Mouse (Mus musculus) forebrain, embryonic 15.5 days (tissue): ENCODE results near the gene Serpini1. TPM values are rescaled to one million over a fixed set of nuclear protein-coding genes. Genes with fewer than 3 reads are reported as not detected.
"Not testable (repeated sequence)": the region's sequence is repeated elsewhere in the genome, so short reads cannot be mapped to it uniquely, and the experiment has no call there.

ENCODE experiments used
- ATAC-seq: fragments of 200-750 bp; cut with Nextera tagmentation; replicated peaks from 2 replicates; pipeline ENCODE4 v1.8.0; 2017; ENCODE audit warnings: mild to moderate bottlenecking, moderate TSS enrichment, moderate library complexity
- H3K27ac ChIP-seq: fragments of 300-500 bp; sonication (generic); replicated peaks from 2 replicates; pipeline ENCODE4 v1.5.1; 2015; ENCODE audit warnings: mild to moderate bottlenecking, inconsistent platforms
- H3K27me3 ChIP-seq: fragments of 300-500 bp; sonication (generic); 2 replicates; pipeline ENCODE4 v1.6.1; 2015; ENCODE audit warnings: inconsistent platforms
- H3K36me3 ChIP-seq: fragments of 300-500 bp; sonication (generic); 2 replicates; pipeline ENCODE4 v1.6.1; 2015; ENCODE audit warnings: mild to moderate bottlenecking, inconsistent platforms
- H3K4me1 ChIP-seq: fragments of 300-500 bp; sonication (generic); 2 replicates; pipeline ENCODE4 v1.6.1; 2015; ENCODE audit warnings: inconsistent platforms
- H3K4me2 ChIP-seq: fragments of 300-500 bp; sonication (generic); replicated peaks from 2 replicates; pipeline ENCODE4 v1.6.1; 2015; ENCODE audit warnings: mild to moderate bottlenecking, inconsistent platforms
- H3K4me3 ChIP-seq: fragments of 300-500 bp; sonication (generic); 2 replicates; pipeline ENCODE4 v1.5.1; 2015; ENCODE audit warnings: mild to moderate bottlenecking, inconsistent platforms
- H3K9ac ChIP-seq: fragments of 300-500 bp; sonication (generic); replicated peaks from 2 replicates; pipeline ENCODE4 v1.6.1; 2015; ENCODE audit warnings: mild to moderate bottlenecking, inconsistent platforms
- H3K9me3 ChIP-seq: fragments of 300-500 bp; sonication (generic); 2 replicates; pipeline ENCODE4 v1.6.1; 2016; ENCODE audit warnings: inconsistent platforms
- WGBS: fragments of 180-500 bp; shearing (Covaris S2); methylation state at CpG from one replicate; pipeline ENCODE4 v1.1.7; 2015; ENCODE audit warnings: mixed read lengths; 5-methylcytosine and 5-hydroxymethylcytosine counted together
- polyA plus RNA-seq: library from polyadenylated mRNA; unstranded; fragments of >200 nt; fragmentation: Nextera tagmentation; extraction: Ambion mirVana; gene quantifications from 2 replicates; pipeline ENCODE4 v1.2.1, GENCODE M21; 2015

Gene Serpini1
- polyA plus RNA-seq, 1 experiment from 2014 or later, result 120 TPM

- no peak for ATAC-seq
- H3K4me3 ChIP-seq, result no peak overlapping the region
- H3K27me3 ChIP-seq, result no peaks in the 10 kb centered on the region
- no peaks in the 10 kb centered on the region for H3K36me3 ChIP-seq
- H3K27ac ChIP-seq, result no peak overlapping the region
- no peak overlapping the region for H3K4me2 ChIP-seq
- no peaks in the 10 kb centered on the region for H3K9me3 ChIP-seq
- H3K4me1 ChIP-seq, result no peaks in the 10 kb centered on the region
- H3K9ac ChIP-seq, result no peak overlapping the region
- WGBS, result 86% methylated on average over 1 of the region's 1 CpGs
Observed at GRCm38 (mm10) chr3:75648226-75648625, 90.9 kb downstream of the Serpini1 start.

DNA sequence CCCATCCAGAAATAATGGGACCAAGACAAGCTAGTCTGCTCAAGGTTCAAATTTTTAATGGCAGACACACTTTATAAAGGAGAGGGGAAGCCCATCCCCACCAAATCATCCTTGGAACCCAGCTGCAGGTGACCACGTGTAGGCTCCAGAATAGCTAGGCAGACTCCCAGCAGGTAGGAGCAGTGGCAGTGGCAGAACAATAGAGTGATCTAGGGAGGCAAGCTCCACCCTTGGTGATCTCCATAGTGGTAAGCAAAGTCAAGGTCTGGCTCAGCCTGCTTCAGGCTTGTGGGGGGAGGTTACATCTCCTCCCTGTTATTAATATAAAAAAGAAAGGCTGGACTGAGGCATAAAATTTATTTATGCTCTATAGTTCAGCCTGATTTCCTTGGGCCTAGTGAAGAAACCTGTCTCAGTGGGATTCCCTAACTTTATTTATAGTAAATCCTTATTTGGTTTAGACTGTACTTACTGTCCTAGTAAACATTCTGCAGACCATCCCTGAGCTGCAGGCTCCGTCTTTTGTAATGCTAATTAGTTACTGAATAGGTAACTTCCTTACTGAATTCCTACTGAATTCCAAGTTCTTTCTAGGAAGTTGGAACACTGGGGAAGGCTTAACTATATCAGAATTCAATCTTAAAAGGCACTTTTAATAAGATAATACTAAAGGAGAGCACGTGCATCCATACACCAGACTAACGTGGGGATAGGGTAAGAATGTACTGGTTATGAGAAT is 93.2 kb downstream of the Serpini1 start:
- not testable (repeated sequence) for H3K27me3 ChIP-seq, ATAC-seq, H3K4me3 ChIP-seq, H3K9ac ChIP-seq, H3K4me2 ChIP-seq, H3K27ac ChIP-seq, H3K9me3 ChIP-seq, H3K36me3 ChIP-seq, H3K4me1 ChIP-seq
- 46% methylated on average over 4 of the region's 4 CpGs for WGBS

GRCm38 (mm10) chr3:75651603-75652115 is 94.3 kb downstream of the Serpini1 start:
- no peaks in the 10 kb centered on the region for H3K4me1 ChIP-seq
- no peaks in the 10 kb centered on the region for H3K36me3 ChIP-seq
- no peak overlapping the region for H3K4me2 ChIP-seq
- H3K9ac ChIP-seq, result no peak overlapping the region
- H3K27ac ChIP-seq, result no peak overlapping the region
- no peaks in the 10 kb centered on the region for H3K9me3 ChIP-seq
- no peaks in the 10 kb centered on the region for H3K27me3 ChIP-seq
- no peak overlapping the region for H3K4me3 ChIP-seq
- WGBS, result 73% methylated on average over 2 of the region's 2 CpGs
- ATAC-seq, result no peak

DNA sequence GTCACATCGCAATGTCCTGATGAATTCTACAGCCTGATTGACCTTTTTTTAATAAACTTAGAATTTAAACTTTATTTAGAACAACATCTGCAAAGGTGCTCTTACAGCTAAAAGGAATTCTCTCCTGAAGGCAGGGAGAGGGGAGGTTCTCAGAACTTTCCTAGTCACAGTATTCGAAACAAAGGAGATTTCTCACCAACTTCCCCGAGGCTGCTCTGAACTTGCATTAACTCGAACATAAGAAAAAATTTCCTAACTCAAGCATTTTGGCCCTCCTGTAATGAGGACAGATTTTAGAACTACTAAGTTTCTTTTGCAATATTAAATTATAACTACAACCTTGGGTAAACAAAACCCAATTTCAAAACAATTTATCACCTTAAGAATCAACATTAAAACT is 96.6 kb downstream of the Serpini1 start:
- ATAC-seq, H3K4me1 ChIP-seq, H3K36me3 ChIP-seq, H3K4me3 ChIP-seq, H3K4me2 ChIP-seq, H3K27ac ChIP-seq, H3K27me3 ChIP-seq, H3K9me3 ChIP-seq, H3K9ac ChIP-seq: not testable (repeated sequence)
- WGBS, result 65% methylated on average over 4 of the region's 4 CpGs

DNA sequence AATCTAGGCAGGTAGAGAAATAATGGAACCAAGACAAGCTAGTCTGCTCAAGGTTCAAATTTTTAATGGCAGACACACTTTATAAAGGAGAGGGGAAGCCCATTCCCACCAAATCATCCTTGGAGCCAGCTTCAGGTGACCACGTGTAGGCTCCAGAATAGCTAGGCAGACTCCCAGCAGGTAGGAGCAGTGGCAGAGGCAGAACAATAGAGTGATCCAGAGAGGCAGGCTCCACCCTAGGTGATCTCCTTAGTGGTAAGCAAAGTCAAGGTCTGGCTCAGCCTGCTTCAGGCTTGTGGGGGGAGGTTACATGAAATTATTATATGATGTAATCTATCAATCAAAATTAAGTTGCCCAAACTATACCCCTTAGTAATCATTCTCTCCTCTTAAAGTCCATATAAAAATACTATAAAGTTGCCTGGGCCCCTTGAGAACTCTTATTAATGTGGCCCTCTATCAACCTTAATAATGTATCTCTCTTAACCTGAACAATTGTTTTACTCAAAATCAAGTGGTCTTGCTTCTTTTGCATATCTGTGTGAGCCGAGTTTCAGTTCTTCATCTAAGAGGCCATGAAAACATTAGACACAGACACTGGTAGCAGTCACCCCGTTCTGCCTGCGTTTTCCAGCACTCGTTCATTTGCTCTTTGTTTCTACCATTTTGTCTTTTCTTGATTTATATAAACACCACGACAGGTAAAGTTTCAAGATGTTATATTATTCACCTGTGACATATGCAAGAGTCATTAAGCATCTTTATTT is 98.4 kb downstream of the Serpini1 start:
- Histone ChIP-seq H3K4me2 (no peak overlapping the region), H3K9ac (no peak overlapping the region), H3K36me3 (no peaks in the 10 kb centered on the region), H3K4me1 (no peaks in the 10 kb centered on the region), H3K27ac (no peak overlapping the region), H3K27me3 (no peaks in the 10 kb centered on the region), H3K4me3 (no peak overlapping the region), H3K9me3 (no peaks in the 10 kb centered on the region)
- WGBS, result 78% methylated on average over 6 of the region's 6 CpGs
- ATAC-seq, result no peak

DNA sequence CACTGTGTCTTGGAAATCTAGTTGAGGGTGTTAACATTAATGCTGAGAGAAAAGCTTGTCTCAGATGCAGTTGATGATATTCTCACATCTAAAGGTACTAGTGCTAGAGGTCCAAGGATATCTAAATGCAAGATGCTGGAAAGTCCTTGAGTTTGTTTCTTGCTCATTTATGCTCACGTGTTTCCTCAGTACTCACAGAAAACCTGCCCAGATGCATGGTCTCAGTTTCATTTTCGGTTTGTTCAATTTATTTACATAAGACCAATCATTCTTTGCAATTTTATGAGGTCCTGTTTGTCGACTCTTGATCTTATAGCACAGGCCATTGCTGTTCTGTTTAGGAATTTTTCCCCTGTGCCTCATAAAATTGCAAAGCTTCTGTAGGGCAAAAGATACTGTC is 109.6 kb downstream of the Serpini1 start:
- 88% methylated on average over 3 of the region's 3 CpGs for WGBS
- H3K36me3 ChIP-seq, result no peaks in the 10 kb centered on the region
- H3K4me3 ChIP-seq, result no peak overlapping the region
- no peak overlapping the region for H3K9ac ChIP-seq
- H3K4me2 ChIP-seq, result no peak overlapping the region
- ATAC-seq, result no peak
- no peaks in the 10 kb centered on the region for H3K4me1 ChIP-seq
- no peak overlapping the region for H3K27ac ChIP-seq
- no peaks in the 10 kb centered on the region for H3K27me3 ChIP-seq
- H3K9me3 ChIP-seq, result no peaks in the 10 kb centered on the region

GRCm38 (mm10) chr3:75670425-75670824 is 113.1 kb downstream of the Serpini1 start:
- H3K9ac ChIP-seq, result no peak overlapping the region
- no peaks in the 10 kb centered on the region for H3K36me3 ChIP-seq
- no peak overlapping the region for H3K27ac ChIP-seq
- H3K27me3 ChIP-seq, result no peaks in the 10 kb centered on the region
- H3K9me3 ChIP-seq, result no peaks in the 10 kb centered on the region
- no peak overlapping the region for H3K4me3 ChIP-seq
- no peak for ATAC-seq
- 64% methylated on average over 1 of the region's 1 CpGs for WGBS
- no peak overlapping the region for H3K4me2 ChIP-seq
- H3K4me1 ChIP-seq, result no peaks in the 10 kb centered on the region

GRCm38 (mm10) chr3:75682881-75683280 is 125.5 kb downstream of the Serpini1 start:
- no peak for ATAC-seq
- Histone ChIP-seq H3K9ac (no peak overlapping the region), H3K4me1 (no peaks in the 10 kb centered on the region), H3K27ac (no peak overlapping the region), H3K36me3 (no peaks in the 10 kb centered on the region), H3K9me3 (no peaks in the 10 kb centered on the region), H3K4me3 (no peak overlapping the region), H3K4me2 (no peak overlapping the region), H3K27me3 (no peaks in the 10 kb centered on the region)

GRCm38 (mm10) chr3:75686775-75687174 is 129.4 kb downstream of the Serpini1 start:
- Histone ChIP-seq H3K36me3 (no peaks in the 10 kb centered on the region), H3K27me3 (no peaks in the 10 kb centered on the region), H3K27ac (no peak overlapping the region), H3K9me3 (no peaks in the 10 kb centered on the region), H3K4me2 (no peak overlapping the region), H3K4me3 (no peak overlapping the region), H3K9ac (no peak overlapping the region), H3K4me1 (no peaks in the 10 kb centered on the region)
- 91% methylated on average over 2 of the region's 2 CpGs for WGBS
- ATAC-seq, result no peak

- no peak overlapping the region for H3K27ac ChIP-seq
- no peaks in the 10 kb centered on the region for H3K27me3 ChIP-seq
- H3K9ac ChIP-seq, result no peak overlapping the region
- no peaks in the 10 kb centered on the region for H3K36me3 ChIP-seq
- H3K4me3 ChIP-seq, result no peak overlapping the region
- 74% methylated on average over 3 of the region's 3 CpGs for WGBS
- ATAC-seq, result no peak
- H3K9me3 ChIP-seq, result no peaks in the 10 kb centered on the region
- H3K4me2 ChIP-seq, result no peak overlapping the region
- no peaks in the 10 kb centered on the region for H3K4me1 ChIP-seq
Observed at GRCm38 (mm10) chr3:75687187-75687825, 130.0 kb downstream of the Serpini1 start.

DNA sequence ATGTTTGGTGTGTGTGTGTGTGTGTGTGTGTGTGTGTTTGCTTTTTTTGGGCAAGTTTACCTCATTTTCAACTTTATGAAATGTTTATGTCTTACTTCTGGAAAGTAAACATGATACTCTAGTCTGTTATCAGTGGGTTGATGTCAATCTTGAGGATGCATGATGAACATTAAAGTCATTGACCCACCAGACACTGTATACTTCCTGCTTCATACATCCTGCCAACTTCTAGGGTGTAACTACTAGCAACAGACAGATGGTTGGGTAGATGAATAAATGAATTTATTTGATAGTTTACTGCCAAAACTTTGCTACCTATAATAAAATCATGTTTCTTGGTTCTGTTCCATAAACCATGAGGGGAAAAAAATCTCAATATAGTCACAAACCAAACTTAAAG is 133.0 kb downstream of the Serpini1 start:
- Histone ChIP-seq H3K4me2 (no peak overlapping the region), H3K27ac (no peak overlapping the region), H3K27me3 (no peaks in the 10 kb centered on the region), H3K9ac (no peak overlapping the region), H3K9me3 (no peaks in the 10 kb centered on the region), H3K36me3 (no peaks in the 10 kb centered on the region), H3K4me1 (no peaks in the 10 kb centered on the region), H3K4me3 (no peak overlapping the region)
- no peak for ATAC-seq

DNA sequence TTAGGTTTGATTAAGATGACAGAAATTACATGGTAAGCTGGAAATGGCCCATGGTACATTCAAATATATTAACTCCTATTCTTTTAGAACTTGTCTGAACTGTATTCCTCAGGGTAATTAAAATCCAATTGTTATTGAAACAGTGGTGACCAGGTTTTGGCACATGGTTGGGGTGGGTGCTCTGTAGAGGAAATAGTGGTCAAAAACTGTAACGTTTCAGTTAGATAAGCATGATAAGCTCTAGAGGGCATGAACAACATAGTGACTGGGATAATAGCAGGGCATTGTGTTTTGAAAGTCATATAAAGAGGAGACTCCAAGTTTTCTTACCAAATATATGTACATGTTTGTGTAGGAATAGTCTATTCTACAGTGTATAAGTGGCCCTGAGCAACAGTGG is 134.7 kb downstream of the Serpini1 start:
- no peak for ATAC-seq
- Histone ChIP-seq H3K4me2 (no peak overlapping the region), H3K4me1 (no peaks in the 10 kb centered on the region), H3K4me3 (no peak overlapping the region), H3K27me3 (no peaks in the 10 kb centered on the region), H3K9me3 (no peaks in the 10 kb centered on the region), H3K27ac (no peak overlapping the region), H3K9ac (no peak overlapping the region), H3K36me3 (no peaks in the 10 kb centered on the region)
- 72% methylated on average over 1 of the region's 1 CpGs for WGBS
